Mouse (Mus musculus) myocyte (in vitro differentiated cells): ENCODE data around the gene Siglecg. TPM values are rescaled to one million over a fixed set of nuclear protein-coding genes. Genes with fewer than 3 reads are reported as not detected.

Experiments used
- H3K27me3 ChIP-seq: one replicate; pipeline ENCODE4 v1.6.1; 2011; ENCODE audit not compliant: control insufficient read depth, insufficient read depth, insufficient read length
- H3K36me3 ChIP-seq: one replicate; pipeline ENCODE4 v1.6.1; 2011; ENCODE audit not compliant: control insufficient read depth, insufficient read depth
- H3K4me2 ChIP-seq: one replicate; pipeline ENCODE4 v1.6.1; 2011; ENCODE audit warnings: low read depth, control low read depth
- H3K4me3 ChIP-seq: one replicate; pipeline ENCODE4 v1.5.1; 2011; ENCODE audit warnings: mild to moderate bottlenecking, control low read depth, moderate library complexity
- H3K79me2 ChIP-seq: one replicate; pipeline ENCODE4 v1.6.1; 2011; ENCODE audit not compliant: control insufficient read depth, insufficient read depth
- H3ac ChIP-seq: one replicate; pipeline ENCODE4 v1.6.1; 2011; ENCODE audit not compliant: control insufficient read depth, insufficient read length
- CEBPB ChIP-seq: IDR thresholded peaks from 2 replicates; pipeline ENCODE4 v1.6.1; 2011; ENCODE audit warnings: mild to moderate bottlenecking, moderate library complexity; ENCODE audit not compliant: poor library complexity, insufficient read depth, severe bottlenecking
- E2F4 ChIP-seq: IDR thresholded peaks from one replicate; pipeline ENCODE4 v1.6.1; 2011; ENCODE audit warnings: mild to moderate bottlenecking, control low read depth, moderate library complexity; ENCODE audit not compliant: insufficient read depth
- MAX ChIP-seq: IDR thresholded peaks from one replicate; pipeline ENCODE4 v1.6.1; 2011; ENCODE audit warnings: low read depth, mild to moderate bottlenecking, control low read depth
- MYOD1 ChIP-seq, 3 experiments: IDR thresholded peaks; one replicate each; pipeline ENCODE4 v1.6.1; 2011; ENCODE audit warnings: control low read depth in 2 of 3, low read depth in 2 of 3, mild to moderate bottlenecking in 2 of 3, moderate library complexity in 1 of 3; ENCODE audit not compliant: insufficient read length in 2 of 3, control insufficient read depth in 1 of 3
- MYOG ChIP-seq, 3 experiments: IDR thresholded peaks; one replicate each; pipeline ENCODE4 v1.6.1; 2011; ENCODE audit warnings: control low read depth in 2 of 3, low read depth in 2 of 3, mild to moderate bottlenecking in 2 of 3; ENCODE audit not compliant: insufficient read length in 2 of 3, control insufficient read depth in 1 of 3, insufficient read depth in 1 of 3
- POLR2A ChIP-seq: IDR thresholded peaks from one replicate; pipeline ENCODE4 v1.6.1; 2011; ENCODE audit warnings: low read depth, mild to moderate bottlenecking, control low read depth, moderate library complexity; ENCODE audit not compliant: insufficient read length
- POLR2AphosphoS2 ChIP-seq: IDR thresholded peaks from one replicate; pipeline ENCODE4 v1.6.1; 2011; ENCODE audit warnings: low read depth, control low read depth; ENCODE audit not compliant: insufficient read length
- REST ChIP-seq: IDR thresholded peaks from one replicate; pipeline ENCODE4 v1.6.1; 2011; ENCODE audit warnings: mild to moderate bottlenecking, control low read depth, moderate library complexity; ENCODE audit not compliant: insufficient read depth, insufficient read length
- SRF ChIP-seq: IDR thresholded peaks from one replicate; pipeline ENCODE4 v1.6.1; 2011; ENCODE audit warnings: low read depth; ENCODE audit not compliant: control insufficient read depth, insufficient read length
- TCF12 ChIP-seq: IDR thresholded peaks from one replicate; pipeline ENCODE4 v1.6.1; 2011; ENCODE audit warnings: mild to moderate bottlenecking, control low read depth; ENCODE audit not compliant: poor library complexity, insufficient read depth, severe bottlenecking
- TCF3 ChIP-seq: IDR thresholded peaks from one replicate; pipeline ENCODE4 v1.6.1; 2011; ENCODE audit warnings: low read depth, control low read depth; ENCODE audit not compliant: insufficient read length
- USF1 ChIP-seq: IDR thresholded peaks from one replicate; pipeline ENCODE4 v1.6.1; 2011; ENCODE audit warnings: low read depth, mild to moderate bottlenecking, control low read depth, moderate library complexity
- polyA plus RNA-seq: library from polyadenylated mRNA; unstranded; fragments of >200 nt; fragmentation: generic; extraction: Trizol; gene quantifications from one replicate; pipeline ENCODE4 v1.2.1, GENCODE M21; 2012; ENCODE audit warnings: missing spikeins

Siglecg gene
- polyA plus RNA-seq, 1 experiment, result 1.0 TPM

GRCm38 (mm10) chr7:43429500-43429899 lies 21.5 kb downstream of the Siglecg start:
- H3K4me3 ChIP-seq, result no peak overlapping the region

GRCm38 (mm10) chr7:43432891-43433290 lies 24.9 kb downstream of the Siglecg start:
- no peaks in the 10 kb centered on the region for H3K27me3 ChIP-seq
- H3K79me2 ChIP-seq, result no peaks in the 10 kb centered on the region
- H3K4me3 ChIP-seq, result no peak overlapping the region
- no peak overlapping the region for H3K4me2 ChIP-seq
- TF ChIP-seq REST, result no peak
- TF ChIP-seq USF1, result no peak
- TF ChIP-seq E2F4, result no peak
- TF ChIP-seq TCF12, result no peak
- TF ChIP-seq MYOD1 (IDR thresholded peaks at IDR 0.05; ENCODE audit: control insufficient read depth in 1 of 3, insufficient read length in 2 of 3, low read depth in 2 of 3), result no peak
- TF ChIP-seq SRF, result no peak
- no peak for TF ChIP-seq MAX
- TF ChIP-seq TCF3, result no peak
- TF ChIP-seq POLR2AphosphoS2, result no peak
- TF ChIP-seq MYOG (IDR thresholded peaks at IDR 0.05; ENCODE audit: control insufficient read depth in 1 of 3, insufficient read depth in 1 of 3, insufficient read length in 2 of 3, low read depth in 2 of 3), result no peak
- TF ChIP-seq POLR2A, result no peak
- no peak for TF ChIP-seq CEBPB
- H3ac ChIP-seq, result no peak overlapping the region
- no peaks in the 10 kb centered on the region for H3K36me3 ChIP-seq

More at GRCm38 (mm10) chr7:43429500-43429899, 21.5 kb downstream of the Siglecg start:
- TF ChIP-seq TCF12, result no peak
- no peak for TF ChIP-seq MYOG (IDR thresholded peaks at IDR 0.05; ENCODE audit: control insufficient read depth in 1 of 3, insufficient read depth in 1 of 3, insufficient read length in 2 of 3, low read depth in 2 of 3)
- no peak for TF ChIP-seq MYOD1 (IDR thresholded peaks at IDR 0.05; ENCODE audit: control insufficient read depth in 1 of 3, insufficient read length in 2 of 3, low read depth in 2 of 3)
- TF ChIP-seq USF1, result no peak
- TF ChIP-seq SRF, result no peak
- no peak for TF ChIP-seq POLR2AphosphoS2
- no peak for TF ChIP-seq TCF3
- no peak for TF ChIP-seq MAX
- no peak for TF ChIP-seq REST
- TF ChIP-seq E2F4, result no peak
- TF ChIP-seq POLR2A, result no peak
- no peak overlapping the region for H3ac ChIP-seq
- no peaks in the 10 kb centered on the region for H3K79me2 ChIP-seq
- H3K27me3 ChIP-seq, result no peaks in the 10 kb centered on the region
- H3K4me2 ChIP-seq, result no peak overlapping the region
- H3K36me3 ChIP-seq, result no peaks in the 10 kb centered on the region

GRCm38 (mm10) chr7:43434676-43435075 lies 26.7 kb downstream of the Siglecg start:
- no peak overlapping the region for H3K4me3 ChIP-seq
- TF ChIP-seq TCF12 (no peak), USF1 (no peak), MYOD1 (IDR thresholded peaks at IDR 0.05; ENCODE audit: control insufficient read depth in 1 of 3, insufficient read length in 2 of 3, low read depth in 2 of 3) (no peak), POLR2AphosphoS2 (no peak), TCF3 (no peak), MAX (no peak), REST (no peak), MYOG (IDR thresholded peaks at IDR 0.05; ENCODE audit: control insufficient read depth in 1 of 3, insufficient read depth in 1 of 3, insufficient read length in 2 of 3, low read depth in 2 of 3) (no peak), E2F4 (no peak), SRF (no peak), POLR2A (no peak), CEBPB (no peak)
- no peaks in the 10 kb centered on the region for H3K36me3 ChIP-seq
- no peaks in the 10 kb centered on the region for H3K79me2 ChIP-seq
- no peak overlapping the region for H3ac ChIP-seq
- H3K4me2 ChIP-seq, result no peak overlapping the region
- no peaks in the 10 kb centered on the region for H3K27me3 ChIP-seq

- Histone ChIP-seq H3K36me3 (no peaks in the 10 kb centered on the region), H3K4me3 (no peak within 1 kb of the TSS)
- no peak for TF ChIP-seq TCF12
- TF ChIP-seq TCF3, result no peak
- no peak for TF ChIP-seq SRF
- TF ChIP-seq POLR2AphosphoS2, result no peak
- no peak for TF ChIP-seq USF1
- TF ChIP-seq POLR2A, result no peak
- TF ChIP-seq E2F4, result no peak
- TF ChIP-seq MYOD1 (IDR thresholded peaks at IDR 0.05; ENCODE audit: control insufficient read depth in 1 of 3, insufficient read length in 2 of 3, low read depth in 2 of 3), result no peak
- TF ChIP-seq MYOG (IDR thresholded peaks at IDR 0.05; ENCODE audit: control insufficient read depth in 1 of 3, insufficient read depth in 1 of 3, insufficient read length in 2 of 3, low read depth in 2 of 3), result no peak
- no peak for TF ChIP-seq REST
- TF ChIP-seq CEBPB, result no peak
- no peak for TF ChIP-seq MAX
Observed at GRCm38 (mm10) chr7:43436341-43437255, 28.6 kb downstream of the Siglecg start, which contains the start of gene Nkg7. TSS of gene Nkg7 (plus strand) at chr7:43437073.

More at GRCm38 (mm10) chr7:43436341-43437255, 28.6 kb downstream of the Siglecg start, which contains the start of gene Nkg7:
- Histone ChIP-seq H3K4me2 (no peak within 1 kb of the TSS), H3ac (no peak within 1 kb of the TSS), H3K79me2 (no peaks in the 10 kb centered on the region), H3K27me3 (no peaks in the 10 kb centered on the region)
